Mouse (Mus musculus) hindbrain, embryonic 13.5 days (tissue): ENCODE measurements around the gene Spata2l. TPM values are rescaled to one million over a fixed set of nuclear protein-coding genes. Genes with fewer than 3 reads are reported as not detected.
A peak's percentile ranks its signal among the peaks of the same experiment; 100 is the strongest.
"Not testable (repeated sequence)": the region's sequence is repeated elsewhere in the genome, so short reads cannot be mapped to it uniquely, and the experiment has no call there.

Experiments used
- ATAC-seq: fragments of 200-750 bp; cut with Nextera tagmentation; 2 replicates; pipeline ENCODE4 v1.8.0; 2017; ENCODE audit warnings: moderate TSS enrichment; ENCODE audit not compliant: low FRiP score
- H3K27ac ChIP-seq: fragments of 300-500 bp; sonication (generic); 2 replicates; pipeline ENCODE4 v1.5.1; 2015; ENCODE audit warnings: inconsistent platforms, mild to moderate bottlenecking, moderate library complexity
- H3K27me3 ChIP-seq: fragments of 300-500 bp; sonication (generic); 2 replicates; pipeline ENCODE4 v1.6.1; 2015; ENCODE audit warnings: mild to moderate bottlenecking, inconsistent platforms
- H3K36me3 ChIP-seq: fragments of 300-500 bp; sonication (generic); 2 replicates; pipeline ENCODE4 v1.6.1; 2015; ENCODE audit warnings: mild to moderate bottlenecking, inconsistent platforms
- H3K4me1 ChIP-seq: fragments of 300-500 bp; sonication (generic); replicated peaks from 2 replicates; pipeline ENCODE4 v1.6.1; 2015; ENCODE audit warnings: inconsistent platforms
- H3K4me2 ChIP-seq: fragments of 300-500 bp; sonication (generic); 2 replicates; pipeline ENCODE4 v1.6.1; 2015; ENCODE audit warnings: inconsistent platforms, mild to moderate bottlenecking, moderate library complexity
- H3K4me3 ChIP-seq: fragments of 300-500 bp; sonication (generic); 2 replicates; pipeline ENCODE4 v1.5.1; 2015; ENCODE audit warnings: mild to moderate bottlenecking, inconsistent platforms
- H3K9ac ChIP-seq: fragments of 300-500 bp; sonication (generic); 2 replicates; pipeline ENCODE4 v1.6.1; 2015; ENCODE audit warnings: mild to moderate bottlenecking, inconsistent platforms
- H3K9me3 ChIP-seq: fragments of 300-500 bp; sonication (generic); 2 replicates; pipeline ENCODE4 v1.6.1; 2016; ENCODE audit warnings: inconsistent platforms
- WGBS: fragments of 180-500 bp; shearing (Covaris S2); methylation state at CpG from one replicate; pipeline ENCODE4 v1.1.7; 2015; 5-methylcytosine and 5-hydroxymethylcytosine counted together
- polyA plus RNA-seq: library from polyadenylated mRNA; unstranded; fragments of >200 nt; fragmentation: Nextera tagmentation; extraction: Ambion mirVana; gene quantifications from 2 replicates; pipeline ENCODE4 v1.2.1, GENCODE M21; 2015

Gene Spata2l
- polyA plus RNA-seq, 1 experiment from 2014 or later = 4.1 TPM

- H3K36me3 ChIP-seq = peaks cover 63% of the 10 kb centered on the region
- 94% methylated on average over 7 of the region's 8 CpGs for WGBS
These were observed 21.6 kb upstream of the Spata2l start for GRCm38 (mm10) chr8:123257593-123257992.

GRCm38 (mm10) chr8:123257114-123257513, 21.1 kb upstream of the Spata2l start:
- WGBS = 64% methylated on average over 3 of the region's 3 CpGs
- H3K9ac ChIP-seq = no peak overlapping the region; the same call in 1 of the 2 replicates
- no peak overlapping the region for H3K4me3 ChIP-seq
- no peak for ATAC-seq
- no peak overlapping the region for H3K4me2 ChIP-seq
- peaks cover 61% of the 10 kb centered on the region for H3K36me3 ChIP-seq
- H3K27ac ChIP-seq = no peak overlapping the region
- peaks cover 39% of the 10 kb centered on the region for H3K4me1 ChIP-seq
- no peaks in the 10 kb centered on the region for H3K9me3 ChIP-seq
- H3K27me3 ChIP-seq = no peaks in the 10 kb centered on the region

More at GRCm38 (mm10) chr8:123257593-123257992, 21.6 kb upstream of the Spata2l start:
- H3K4me1 ChIP-seq = peaks cover 35% of the 10 kb centered on the region
- not testable (repeated sequence) for H3K9ac ChIP-seq, H3K27ac ChIP-seq, H3K9me3 ChIP-seq, H3K4me2 ChIP-seq, ATAC-seq, H3K4me3 ChIP-seq, H3K27me3 ChIP-seq

- Histone ChIP-seq H3K27me3 (no peaks in the 10 kb centered on the region), H3K4me1 (peaks cover 39% of the 10 kb centered on the region), H3K9ac (peak overlapping the region; percentile 99), H3K4me3 (peak overlapping the region; percentile 97), H3K27ac (no peak overlapping the region), H3K9me3 (no peaks in the 10 kb centered on the region), H3K4me2 (peak overlapping the region; percentile 99), H3K36me3 (peaks cover 66% of the 10 kb centered on the region)
- ATAC-seq = no peak
- WGBS = 72% methylated on average over 6 of the region's 6 CpGs
These were observed 19.1 kb upstream of the Spata2l start for GRCm38 (mm10) chr8:123255170-123255569.

- Histone ChIP-seq H3K4me1 (peaks cover 39% of the 10 kb centered on the region), H3K4me2 (peak within 1 kb of the TSS; percentile 99), H3K27ac (peak within 1 kb of the TSS; percentile 94), H3K9me3 (no peaks in the 10 kb centered on the region), H3K36me3 (peaks cover 65% of the 10 kb centered on the region), H3K27me3 (no peaks in the 10 kb centered on the region), H3K4me3 (peak within 1 kb of the TSS; percentile 97), H3K9ac (peak within 1 kb of the TSS; percentile 99)
- peak; percentile 96 for ATAC-seq
- under 1% methylated on average over 83 of the region's 99 CpGs for WGBS
These were observed 18.3 kb upstream of the Spata2l start, which contains the start of the genes Zfp276 and Vps9d1 for GRCm38 (mm10) chr8:123254099-123254885. Gene Zfp276 (plus strand): TSS chr8:123254195. Gene Vps9d1 (minus strand): TSS chr8:123254348.

GRCm38 (mm10) chr8:123253451-123254098, 17.5 kb upstream of the Spata2l start:
- H3K36me3 ChIP-seq = peaks cover 65% of the 10 kb centered on the region
- WGBS = under 1% methylated on average over 39 of the region's 40 CpGs
- no peaks in the 10 kb centered on the region for H3K9me3 ChIP-seq
- H3K27me3 ChIP-seq = no peaks in the 10 kb centered on the region
- ATAC-seq = peak; percentile 47
- H3K4me2 ChIP-seq = peak overlapping the region; percentile 99
- H3K9ac ChIP-seq = peak overlapping the region; percentile 99
- H3K27ac ChIP-seq = peak overlapping the region; percentile 94
- H3K4me1 ChIP-seq = peaks cover 39% of the 10 kb centered on the region
- peak overlapping the region; percentile 97 for H3K4me3 ChIP-seq

GRCm38 (mm10) chr8:123252925-123253324, 16.9 kb upstream of the Spata2l start:
- Histone ChIP-seq H3K36me3 (peaks cover 65% of the 10 kb centered on the region), H3K9ac (peak overlapping the region; percentile 99), H3K4me3 (peak overlapping the region; percentile 97), H3K4me1 (peaks cover 39% of the 10 kb centered on the region), H3K9me3 (no peaks in the 10 kb centered on the region), H3K27ac (peak overlapping the region; percentile 94), H3K4me2 (peak overlapping the region; percentile 99), H3K27me3 (no peaks in the 10 kb centered on the region)
- WGBS = 70% methylated on average over 4 of the region's 4 CpGs
- ATAC-seq = no peak

GRCm38 (mm10) chr8:123250940-123251339, 14.9 kb upstream of the Spata2l start:
- WGBS = 92% methylated on average over 5 of the region's 5 CpGs

GRCm38 (mm10) chr8:123248596-123248995, 12.6 kb upstream of the Spata2l start:
- Histone ChIP-seq H3K4me1 (peaks cover 13% of the 10 kb centered on the region), H3K4me3 (no peak overlapping the region), H3K9ac (no peak overlapping the region), H3K9me3 (no peaks in the 10 kb centered on the region), H3K4me2 (no peak overlapping the region), H3K36me3 (peaks cover 85% of the 10 kb centered on the region), H3K27me3 (no peaks in the 10 kb centered on the region), H3K27ac (no peak overlapping the region)
- WGBS = 93% methylated on average over 8 of the region's 8 CpGs
- no peak for ATAC-seq

More at GRCm38 (mm10) chr8:123250940-123251339, 14.9 kb upstream of the Spata2l start:
- H3K4me3 ChIP-seq = no peak overlapping the region
- H3K27ac ChIP-seq = no peak overlapping the region
- H3K4me2 ChIP-seq = no peak overlapping the region
- ATAC-seq = no peak
- peaks cover 65% of the 10 kb centered on the region for H3K36me3 ChIP-seq
- H3K4me1 ChIP-seq = peaks cover 26% of the 10 kb centered on the region
- H3K9me3 ChIP-seq = no peaks in the 10 kb centered on the region
- H3K9ac ChIP-seq = no peak overlapping the region
- H3K27me3 ChIP-seq = no peaks in the 10 kb centered on the region

- no peak for ATAC-seq
- no peak overlapping the region for H3K27ac ChIP-seq
- no peak overlapping the region for H3K4me2 ChIP-seq
- peaks cover 93% of the 10 kb centered on the region for H3K36me3 ChIP-seq
- WGBS = 96% methylated on average over 6 of the region's 6 CpGs
- H3K27me3 ChIP-seq = no peaks in the 10 kb centered on the region
- no peak overlapping the region for H3K4me3 ChIP-seq
- H3K9ac ChIP-seq = 0 out of 2 replicates have a peak overlapping the region, but pooled peaks have one; percentile 1
- H3K9me3 ChIP-seq = no peaks in the 10 kb centered on the region
- peaks cover 6% of the 10 kb centered on the region for H3K4me1 ChIP-seq
These were observed 11.7 kb upstream of the Spata2l start for GRCm38 (mm10) chr8:123247748-123248147.

- Histone ChIP-seq H3K4me3 (no peak overlapping the region), H3K27me3 (no peaks in the 10 kb centered on the region), H3K36me3 (peaks cover 88% of the 10 kb centered on the region), H3K4me2 (no peak overlapping the region), H3K4me1 (no peaks in the 10 kb centered on the region), H3K9ac (no peak overlapping the region), H3K27ac (no peak overlapping the region), H3K9me3 (no peaks in the 10 kb centered on the region)
- no peak for ATAC-seq
- 91% methylated on average over 12 of the region's 12 CpGs for WGBS
These were observed 9.5 kb upstream of the Spata2l start for GRCm38 (mm10) chr8:123245543-123245942.

- Histone ChIP-seq H3K9me3 (no peaks in the 10 kb centered on the region), H3K27me3 (no peaks in the 10 kb centered on the region), H3K9ac (no peak overlapping the region), H3K4me3 (no peak overlapping the region), H3K36me3 (peaks cover 78% of the 10 kb centered on the region), H3K4me2 (no peak overlapping the region), H3K4me1 (no peaks in the 10 kb centered on the region), H3K27ac (no peak overlapping the region)
- WGBS = 95% methylated on average over 4 of the region's 4 CpGs
- no peak for ATAC-seq
These were observed 8.3 kb upstream of the Spata2l start for GRCm38 (mm10) chr8:123244382-123244781.

GRCm38 (mm10) chr8:123243053-123243452, 7.0 kb upstream of the Spata2l start:
- WGBS = 76% methylated on average over 11 of the region's 11 CpGs
- H3K36me3 ChIP-seq = peaks cover 64% of the 10 kb centered on the region

More at GRCm38 (mm10) chr8:123243053-123243452, 7.0 kb upstream of the Spata2l start:
- Histone ChIP-seq H3K27me3 (no peaks in the 10 kb centered on the region), H3K4me1 (no peaks in the 10 kb centered on the region), H3K27ac (no peak overlapping the region), H3K4me2 (no peak overlapping the region), H3K9me3 (no peaks in the 10 kb centered on the region), H3K4me3 (no peak overlapping the region), H3K9ac (no peak overlapping the region)
- no peak for ATAC-seq
